Mouse (Mus musculus): Measurements from ENCODE around the gene 4930595M18Rik.

4930595M18Rik gene

DNA sequence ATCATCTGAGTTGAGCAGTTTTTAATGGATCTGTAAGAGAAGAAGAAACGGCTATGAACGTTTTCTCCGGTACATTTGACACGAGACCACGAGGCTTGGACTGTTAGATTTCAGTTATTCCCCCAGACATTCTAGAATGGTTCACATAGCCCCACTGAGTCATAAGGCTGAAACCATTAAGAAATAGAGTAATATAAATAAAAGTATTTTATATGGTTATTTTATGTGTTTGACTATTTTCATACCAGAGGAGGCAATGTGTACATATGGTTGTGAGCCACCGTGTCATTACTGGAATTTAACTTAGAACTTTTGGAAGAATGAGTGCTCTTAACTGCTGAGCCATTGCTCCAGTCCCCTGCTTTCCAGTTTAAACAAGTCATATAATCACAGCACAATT lies at the start of gene 4930595M18Rik:
Gene 4930595M18Rik (minus strand): TSS at position 101 of the 400 bp plus-strand sequence.
- DNase-seq (ENCODE audit: low read depth, low spot score), result no peak

DNA sequence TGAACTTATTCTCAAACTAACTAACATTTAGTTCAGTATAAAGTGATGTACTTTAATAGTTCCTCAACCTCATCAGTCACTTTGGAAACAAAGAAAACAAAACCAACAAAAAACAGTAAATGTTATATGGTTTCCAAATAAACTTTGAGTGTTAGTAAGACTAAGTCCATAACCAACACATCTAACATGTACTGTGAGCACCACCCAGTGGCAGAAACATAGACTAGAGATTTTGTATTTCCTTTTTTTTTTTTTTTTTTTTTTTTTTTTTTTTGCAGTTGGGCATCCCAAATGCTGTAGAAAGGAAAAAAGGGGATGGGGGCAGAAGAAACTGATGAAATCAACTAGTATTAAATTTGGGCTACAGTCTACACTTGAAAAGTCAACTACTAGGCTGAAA lies 14.6 kb upstream of the 4930595M18Rik start:
- DNase-seq (ENCODE audit: low read depth, low spot score), result no peak

All from c-Kit-negative CD71-positive TER-119-positive erythroid progenitor cells, embryonic 14.5 days (primary cell).